Mouse (Mus musculus): ENCODE measurements at regions not wholly inside any gene's neighbourhood (a gene's known extent, or its start where the extent isn't known, plus 50 kb on each side); places are given as distances from the start of the nearest gene placed in this dataset.

GRCm38 (mm10) chr6:141126614-141127396, 122.3 kb upstream of the Pde3a start:
- no peak overlapping the region for H3K9ac ChIP-seq (ENCODE audit: control insufficient read depth, low read depth, low read length, poor library complexity, severe bottlenecking)
- DNase-seq (ENCODE audit: low read depth, low spot score): no peak

GRCm38 (mm10) chr6:141129596-141129995, 119.5 kb upstream of the Pde3a start:
- Histone ChIP-seq H3K27ac (ENCODE audit: control insufficient read depth, low read depth, low read length) (no peak overlapping the region), H3K4me1 (ENCODE audit: control insufficient read depth in 1 of 2, insufficient read depth in 2 of 2, low read length in 2 of 2) (no peaks in the 10 kb centered on the region), H3K27me3 (ENCODE audit: control insufficient read depth in 1 of 2, insufficient read depth in 2 of 2, low read length in 2 of 2) (no peaks in the 10 kb centered on the region), H3K4me3 (ENCODE audit: control insufficient read depth in 1 of 2, insufficient read depth in 1 of 2, low read depth in 2 of 2, low read length in 2 of 2) (no peak overlapping the region), H3K79me2 (ENCODE audit: control insufficient read depth, insufficient read depth, low read length, poor library complexity) (no peaks in the 10 kb centered on the region), H3K9me3 (replicated peaks; ENCODE audit: insufficient read depth, low read length) (no peaks in the 10 kb centered on the region), H3K9ac (ENCODE audit: control insufficient read depth, low read depth, low read length, poor library complexity, severe bottlenecking) (no peak overlapping the region), H3K36me3 (ENCODE audit: control insufficient read depth in 1 of 2, insufficient read depth in 2 of 2, low read length in 2 of 2) (no peaks in the 10 kb centered on the region)
- no peak for DNase-seq (ENCODE audit: low read depth, low spot score)
- TF ChIP-seq UBTF (IDR thresholded peaks at IDR 0.05; ENCODE audit: borderline replicate concordance, insufficient read depth, low read depth, low read length) (no peak), POLR2AphosphoS2 (IDR thresholded peaks at IDR 0.05; ENCODE audit: low read length) (no peak), USF2 (IDR thresholded peaks at IDR 0.05; ENCODE audit: borderline replicate concordance in 1 of 2, insufficient read depth in 1 of 2, low read depth in 1 of 2, low read length in 2 of 2) (no peak)

More at GRCm38 (mm10) chr6:141126614-141127396, 122.3 kb upstream of the Pde3a start:
- no peaks in the 10 kb centered on the region for H3K36me3 ChIP-seq (ENCODE audit: control insufficient read depth in 1 of 2, insufficient read depth in 2 of 2, low read length in 2 of 2)
- no peaks in the 10 kb centered on the region for H3K9me3 ChIP-seq (replicated peaks; ENCODE audit: insufficient read depth, low read length)
- H3K79me2 ChIP-seq (ENCODE audit: control insufficient read depth, insufficient read depth, low read length, poor library complexity): no peaks in the 10 kb centered on the region
- TF ChIP-seq CTCF (IDR thresholded peaks at IDR 0.05 in 2 of 3, conservative IDR thresholded peaks at IDR 0.05 in 1 of 3; ENCODE audit: control insufficient read depth in 1 of 3, insufficient read depth in 1 of 3, low read depth in 2 of 3, low read length in 3 of 3, poor library complexity in 1 of 3, severe bottlenecking in 1 of 3) (no peak), JUND (IDR thresholded peaks at IDR 0.05; ENCODE audit: low read depth, low read length) (no peak), HCFC1 (IDR thresholded peaks at IDR 0.05; ENCODE audit: low read depth, low read length) (no peak), SIN3A (IDR thresholded peaks at IDR 0.05; ENCODE audit: low read length) (no peak), MYC (IDR thresholded peaks at IDR 0.05; ENCODE audit: low read depth, low read length) (no peak), MEF2A (IDR thresholded peaks at IDR 0.05; ENCODE audit: extremely low read depth, insufficient replicate concordance, low read depth, low read length, poor library complexity, severe bottlenecking) (no peak), ELF1 (IDR thresholded peaks at IDR 0.05; ENCODE audit: low read depth, low read length) (no peak), ETS1 (IDR thresholded peaks at IDR 0.05; ENCODE audit: low read depth, low read length) (no peak), MAZ (IDR thresholded peaks at IDR 0.05; ENCODE audit: low read depth, low read length) (no peak), USF1 (IDR thresholded peaks at IDR 0.05; ENCODE audit: low read depth, low read length) (no peak), SMC3 (IDR thresholded peaks at IDR 0.05; ENCODE audit: low read depth, low read length) (no peak), UBTF (IDR thresholded peaks at IDR 0.05; ENCODE audit: borderline replicate concordance, insufficient read depth, low read depth, low read length) (no peak), CHD1 (IDR thresholded peaks at IDR 0.05; ENCODE audit: low read depth, low read length) (no peak)
- H3K4me3 ChIP-seq (ENCODE audit: control insufficient read depth in 1 of 2, insufficient read depth in 1 of 2, low read depth in 2 of 2, low read length in 2 of 2): no peak overlapping the region
- H3K27ac ChIP-seq (ENCODE audit: control insufficient read depth, low read depth, low read length): no peak overlapping the region
- H3K4me1 ChIP-seq (ENCODE audit: control insufficient read depth in 1 of 2, insufficient read depth in 2 of 2, low read length in 2 of 2): no peaks in the 10 kb centered on the region
- no peaks in the 10 kb centered on the region for H3K27me3 ChIP-seq (ENCODE audit: control insufficient read depth in 1 of 2, insufficient read depth in 2 of 2, low read length in 2 of 2)

Measured in MEL (cell line).